Mouse (Mus musculus) spleen, adult 2 months (tissue): ENCODE measurements around the gene Actl10.

Experiments used
- CTCF ChIP-seq: fragments of 200-500 bp; IDR thresholded peaks from 2 replicates; pipeline ENCODE4 v1.5.1; 2011; ENCODE audit warnings: mild to moderate bottlenecking, inconsistent platforms; ENCODE audit not compliant: insufficient read depth, insufficient read length, insufficient replicate concordance; ENCODE audit errors: extremely low read depth
- POLR2A ChIP-seq: fragments of 200-500 bp; IDR thresholded peaks from 2 replicates; pipeline ENCODE4 v1.6.1; 2011; ENCODE audit warnings: low read depth, low read length, inconsistent platforms

DNA sequence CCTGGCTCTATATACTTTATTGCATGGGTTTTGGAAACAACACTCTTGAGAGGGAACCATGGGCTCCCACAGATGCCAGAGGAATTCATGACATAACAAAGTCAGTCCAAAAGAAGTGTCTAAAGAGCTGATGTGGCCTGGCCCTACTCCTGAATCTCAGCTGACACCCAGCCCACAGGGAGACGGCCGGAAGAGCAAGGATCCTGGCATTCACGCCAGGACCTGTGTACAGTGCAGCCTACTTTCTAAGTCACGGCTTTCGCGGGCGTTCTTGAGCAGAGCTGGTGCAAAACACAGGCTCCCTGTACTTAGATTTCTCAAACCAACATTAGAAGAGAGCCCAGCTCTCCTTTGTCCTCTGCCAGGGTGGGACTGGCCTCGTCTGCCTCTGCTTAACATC is 29.0 kb downstream of the Actl10 start:
- no peak for TF ChIP-seq CTCF
- no peak for TF ChIP-seq POLR2A
